In the genomic region with DNA sequence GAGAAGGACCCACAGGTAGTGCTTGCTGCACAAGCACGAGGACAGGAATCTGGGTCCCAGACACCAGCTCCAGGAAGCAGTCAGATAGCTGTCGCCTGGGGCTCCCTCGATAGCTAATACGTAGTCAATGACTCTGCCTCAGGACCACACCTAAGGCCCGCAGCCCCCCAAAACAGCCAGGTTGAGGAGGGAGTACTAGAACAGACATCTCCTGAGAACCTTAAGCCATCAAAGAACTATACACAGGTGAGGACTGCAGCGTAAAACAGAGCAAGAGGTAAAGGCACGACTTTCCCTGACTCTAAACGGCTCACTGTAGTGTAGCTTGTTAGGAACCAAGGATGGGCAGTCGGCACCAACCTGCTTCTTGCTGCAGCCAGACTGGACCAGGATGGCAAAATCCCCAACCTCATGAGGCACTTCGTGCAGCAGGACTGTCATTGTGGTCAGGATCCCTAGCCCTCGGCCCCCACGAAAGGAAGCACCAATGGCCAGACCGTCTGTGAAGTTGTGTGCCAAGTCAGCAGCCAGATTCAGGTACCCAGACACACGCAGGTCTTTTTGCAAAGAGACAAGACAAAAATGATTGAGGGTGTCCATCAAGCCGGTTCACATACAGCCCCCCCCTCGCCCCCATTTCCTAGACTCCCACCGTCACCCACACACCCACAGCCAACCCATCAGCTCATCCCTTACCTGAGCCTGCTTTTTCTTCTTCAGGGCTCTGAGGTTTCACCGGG, we compare ENCODE assay signal across 8 mouse cellular contexts. TPM values are rescaled to one million over a fixed set of nuclear protein-coding genes. Genes with fewer than 3 reads are reported as not detected.
DNase-seq lines count a peak whose midpoint lies in the region; ATAC-seq and TF ChIP-seq lines count a peak whose summit lies in the region.

No protein-coding gene starts in this region.

- H3K4me2 ChIP-seq in forebrain, embryonic 15.5 days (replicated peaks): peak overlapping the region; percentile 94
- peak overlapping the region; percentile 93; the same call in 1 of the 2 replicates for H3K4me2 ChIP-seq in liver, embryonic 15.5 days

- no peak for TF ChIP-seq EP300 in heart, adult 2 months (IDR thresholded peaks at IDR 0.05; ENCODE audit: insufficient read depth, low read depth, low read length)

- 73% methylated on average over 18 of the region's 18 CpGs for WGBS in heart, adult 2 months
- WGBS in forebrain, embryonic 15.5 days: 86% methylated on average over 18 of the region's 18 CpGs
- WGBS in liver, embryonic 15.5 days (ENCODE audit: insufficient replicate concordance): 73% methylated on average over 18 of the region's 18 CpGs

- in situ Hi-C loops in ES-E14 (cut with MboI; ENCODE audit: low sequenced_read_pairs in 2 of 2, unreplicated experiment in 2 of 2): no loop called here

- H3K79me2 ChIP-seq in heart, adult 2 months (replicated peaks; ENCODE audit: control insufficient read depth, insufficient read depth, low read length): 0 out of 2 replicates have a peak, but pooled peaks cover 2% of the 10 kb centered on the region

- ATAC-seq in forebrain, embryonic 15.5 days (replicated peaks): no peak
- ATAC-seq in liver, embryonic 15.5 days (ENCODE audit: insufficient read depth): no peak
- no peak for ATAC-seq in megakaryocyte-erythroid progenitor cell, adult 5-6 weeks (replicated peaks; ENCODE audit: low FRiP score, low TSS enrichment, poor library complexity, severe bottlenecking)

- peaks cover 2% of the 10 kb centered on the region; the same call in 1 of the 2 replicates for H3K36me3 ChIP-seq in heart, adult 2 months (ENCODE audit: control insufficient read depth, insufficient read depth, low read length)
- H3K36me3 ChIP-seq in ES-E14 (ENCODE audit: control insufficient read depth, insufficient read depth, low read length, poor library complexity, severe bottlenecking): peaks cover 29% of the 10 kb centered on the region
- peaks cover 22% of the 10 kb centered on the region for H3K36me3 ChIP-seq in forebrain, embryonic 15.5 days
- peaks cover 26% of the 10 kb centered on the region for H3K36me3 ChIP-seq in liver, embryonic 15.5 days (replicated peaks)

- H3K4me1 ChIP-seq in heart, adult 2 months (ENCODE audit: control insufficient read depth, insufficient read depth, low read length): peaks cover 19% of the 10 kb centered on the region
- peaks cover 7 to 28% of the 10 kb centered on the region in 2 experiments for H3K4me1 ChIP-seq in ES-E14 (ENCODE audit: control insufficient read depth in 2 of 2, insufficient read depth in 2 of 2, low read length in 2 of 2, poor library complexity in 1 of 2)
- H3K4me1 ChIP-seq in forebrain, embryonic 15.5 days: peaks cover 77% of the 10 kb centered on the region
- H3K4me1 ChIP-seq in liver, embryonic 15.5 days (replicated peaks): peaks cover 85% of the 10 kb centered on the region

- no peak overlapping the region for H3K9ac ChIP-seq in heart, adult 2 months (ENCODE audit: low read depth, low read length)
- peak overlapping the region; percentile 84; the same call in 1 of the 2 replicates for H3K9ac ChIP-seq in ES-E14 (ENCODE audit: insufficient read depth, low read depth, low read length, poor library complexity, severe bottlenecking)
- no peak overlapping the region for H3K9ac ChIP-seq in forebrain, embryonic 15.5 days (replicated peaks)
- H3K9ac ChIP-seq in liver, embryonic 15.5 days: no peak overlapping the region

- no peaks in the 10 kb centered on the region for H3K27me3 ChIP-seq in heart, adult 2 months (ENCODE audit: control insufficient read depth, insufficient read depth, low read length)
- no peaks in the 10 kb centered on the region for H3K27me3 ChIP-seq in forebrain, embryonic 15.5 days
- peaks cover 3% of the 10 kb centered on the region; the same call in 1 of the 2 replicates for H3K27me3 ChIP-seq in liver, embryonic 15.5 days

- no peak for TF ChIP-seq CTCF in heart, adult 2 months (IDR thresholded peaks at IDR 0.05)

- intact Hi-C loops in heart, adult 2 months (cut with DNase I): no loop called here

- DNase-seq in heart, adult 2 months: no peak
- DNase-seq in heart, postnatal 4 days: no peak
- no peak for DNase-seq in ES-E14 (ENCODE audit: low read depth, low spot score)
- DNase-seq in layer of hippocampus, adult 18-20 months (ENCODE audit: low spot score in 2 of 2): no peak
- DNase-seq in frontal cortex, postnatal 25 days (ENCODE audit: low spot score in 2 of 2): no peak

- no peak overlapping the region for H3K27ac ChIP-seq in heart, adult 2 months
- H3K27ac ChIP-seq in ES-E14 (ENCODE audit: insufficient read depth, low read depth, low read length, poor library complexity, severe bottlenecking): no peak overlapping the region
- no peak overlapping the region for H3K27ac ChIP-seq in forebrain, embryonic 15.5 days (replicated peaks)
- 0 out of 2 replicates have a peak overlapping the region, but pooled peaks have one; percentile 97 for H3K27ac ChIP-seq in liver, embryonic 15.5 days (replicated peaks)

- no peaks in the 10 kb centered on the region for H3K9me3 ChIP-seq in ES-E14 (ENCODE audit: control insufficient read depth, insufficient read depth, low read depth, low read length)
- no peaks in the 10 kb centered on the region for H3K9me3 ChIP-seq in forebrain, embryonic 15.5 days
- no peaks in the 10 kb centered on the region for H3K9me3 ChIP-seq in liver, embryonic 15.5 days (replicated peaks)

- no peak overlapping the region for H3K4me3 ChIP-seq in heart, adult 2 months
- H3K4me3 ChIP-seq in ES-E14 (ENCODE audit: insufficient read depth in 1 of 2, low read depth in 1 of 2, low read length in 2 of 2, poor library complexity in 1 of 2, severe bottlenecking in 1 of 2): no peak overlapping the region
- H3K4me3 ChIP-seq in forebrain, embryonic 15.5 days: 0 out of 2 replicates have a peak overlapping the region, but pooled peaks have one; percentile 85
- H3K4me3 ChIP-seq in liver, embryonic 15.5 days (replicated peaks): peak overlapping the region; percentile 98; the same call in 1 of the 2 replicates

- 0 out of 2 replicates have a peak, but pooled peaks have one; percentile 7 for TF ChIP-seq POLR2A in heart, adult 2 months (IDR thresholded peaks at IDR 0.05; ENCODE audit: insufficient read depth, low read depth, low read length)

TF ChIP-seq in ES-E14, 5 proteins besides CTCF, POLR2A, EP300 and RAD21 (continues in another document):
- no peak for TF ChIP-seq HCFC1 (IDR thresholded peaks at IDR 0.05; ENCODE audit: borderline replicate concordance, insufficient read depth, low read length)

RNA-seq across cellular contexts. Expression of a gene that starts 1.5 kb away (rescaled TPM):
- 100 to 1,000 TPM; 112 to 138 TPM for total RNA-seq in heart, adult 2 months (2021)
- polyA plus RNA-seq in heart, adult 2 months (2012; rRNA removed): 87.0 and 91.6 TPM in 2 replicates
- 10 to 100 TPM; 63.6 to 69.6 TPM for total RNA-seq in heart, postnatal 4 days (2021)
- total RNA-seq in ES-E14 (2012; rRNA removed): 15.5 and 27.7 TPM in 2 replicates
- 64.4 and 74.3 TPM in 2 replicates for polyA plus RNA-seq in forebrain, embryonic 15.5 days (2015; fragmentation: Nextera tagmentation; extraction: Ambion mirVana)
- polyA plus RNA-seq in liver, embryonic 15.5 days (2015; fragmentation: Nextera tagmentation; extraction: Ambion mirVana): 30.7 and 37.0 TPM in 2 replicates
- 10 to 100 TPM; 59.7 to 63.9 TPM for total RNA-seq in layer of hippocampus, adult 18-20 months (2021)
- 118 and 144 TPM in 2 replicates for total RNA-seq in megakaryocyte-erythroid progenitor cell, adult 5-6 weeks (2014; fragmentation: Nextera tagmentation)
- total RNA-seq in megakaryocyte-erythroid progenitor cell, adult 5-6 weeks (2017): 41.6 and 46.8 TPM in 2 replicates

RNA-seq across cellular contexts. Expression of a gene that starts 2.2 kb away (rescaled TPM):
- total RNA-seq in heart, adult 2 months (2021): 10 to 100 TPM; 76.0 to 79.8 TPM
- polyA plus RNA-seq in heart, adult 2 months (2012; rRNA removed): 64.0 and 72.5 TPM in 2 replicates
- 10 to 100 TPM; 83.8 to 86.5 TPM for total RNA-seq in heart, postnatal 4 days (2021)
- 253 and 394 TPM in 2 replicates for total RNA-seq in ES-E14 (2012; rRNA removed)
- polyA plus RNA-seq in forebrain, embryonic 15.5 days (2015; fragmentation: Nextera tagmentation; extraction: Ambion mirVana): 148 and 156 TPM in 2 replicates
- polyA plus RNA-seq in liver, embryonic 15.5 days (2015; fragmentation: Nextera tagmentation; extraction: Ambion mirVana): 56.3 and 68.5 TPM in 2 replicates
- total RNA-seq in layer of hippocampus, adult 18-20 months (2021): 100 to 1,000 TPM in 1 of 2 experiments, 10 to 100 TPM in 1; 90.7 to 105 TPM
- total RNA-seq in megakaryocyte-erythroid progenitor cell, adult 5-6 weeks (2014; fragmentation: Nextera tagmentation): 18.1 and 18.3 TPM in 2 replicates
- 94.1 and 169 TPM in 2 replicates for total RNA-seq in megakaryocyte-erythroid progenitor cell, adult 5-6 weeks (2017)

RNA-seq across cellular contexts. Expression of a gene that starts 2.3 kb away (rescaled TPM):
- 10 to 100 TPM; 39.1 to 42.4 TPM for total RNA-seq in heart, adult 2 months (2021)
- 38.8 and 41.3 TPM in 2 replicates for polyA plus RNA-seq in heart, adult 2 months (2012; rRNA removed)
- total RNA-seq in heart, postnatal 4 days (2021): 10 to 100 TPM; 35.5 to 39.5 TPM
- 52.4 and 79.2 TPM in 2 replicates for total RNA-seq in ES-E14 (2012; rRNA removed)
- polyA plus RNA-seq in forebrain, embryonic 15.5 days (2015; fragmentation: Nextera tagmentation; extraction: Ambion mirVana): 58.2 and 64.5 TPM in 2 replicates
- 16.7 and 19.3 TPM in 2 replicates for polyA plus RNA-seq in liver, embryonic 15.5 days (2015; fragmentation: Nextera tagmentation; extraction: Ambion mirVana)
- total RNA-seq in layer of hippocampus, adult 18-20 months (2021): 10 to 100 TPM; 77.1 to 85.8 TPM
- 49.6 and 58.9 TPM in 2 replicates for total RNA-seq in megakaryocyte-erythroid progenitor cell, adult 5-6 weeks (2014; fragmentation: Nextera tagmentation)
- total RNA-seq in megakaryocyte-erythroid progenitor cell, adult 5-6 weeks (2017): 31.4 and 33.3 TPM in 2 replicates

RNA-seq across cellular contexts. Expression of a gene that starts 4.8 kb away (rescaled TPM):
- 10 to 100 TPM; 13.0 to 13.1 TPM for total RNA-seq in heart, adult 2 months (2021)
- 18.6 and 20.8 TPM in 2 replicates for polyA plus RNA-seq in heart, adult 2 months (2012; rRNA removed)
- 10 to 100 TPM; 18.7 to 19.8 TPM for total RNA-seq in heart, postnatal 4 days (2021)
- total RNA-seq in ES-E14 (2012; rRNA removed): 5.6 and 8.9 TPM in 2 replicates
- polyA plus RNA-seq in forebrain, embryonic 15.5 days (2015; fragmentation: Nextera tagmentation; extraction: Ambion mirVana): 21.9 and 22.9 TPM in 2 replicates
- 5.5 and 7.2 TPM in 2 replicates for polyA plus RNA-seq in liver, embryonic 15.5 days (2015; fragmentation: Nextera tagmentation; extraction: Ambion mirVana)
- 10 to 100 TPM; 39.0 to 40.8 TPM for total RNA-seq in layer of hippocampus, adult 18-20 months (2021)
- 12.8 and 24.7 TPM in 2 replicates for total RNA-seq in megakaryocyte-erythroid progenitor cell, adult 5-6 weeks (2014; fragmentation: Nextera tagmentation)
- 13.5 and 15.4 TPM in 2 replicates for total RNA-seq in megakaryocyte-erythroid progenitor cell, adult 5-6 weeks (2017)

RNA-seq across cellular contexts. Expression of a gene that starts 9.9 kb away (rescaled TPM):
- 1 to 10 TPM in 1 of 2 experiments, under 1 TPM in 1; 0.89 to 1.8 TPM for total RNA-seq in heart, adult 2 months (2021)
- 0.98 and 1.7 TPM in 2 replicates for polyA plus RNA-seq in heart, adult 2 months (2012; rRNA removed)
- total RNA-seq in heart, postnatal 4 days (2021): 1 to 10 TPM; 1.4 to 2.2 TPM
- 1.3 and 1.4 TPM in 2 replicates for total RNA-seq in ES-E14 (2012; rRNA removed)
- polyA plus RNA-seq in forebrain, embryonic 15.5 days (2015; fragmentation: Nextera tagmentation; extraction: Ambion mirVana): 2.0 and 2.1 TPM in 2 replicates
- polyA plus RNA-seq in liver, embryonic 15.5 days (2015; fragmentation: Nextera tagmentation; extraction: Ambion mirVana): 0.59 and 0.79 TPM in 2 replicates
- total RNA-seq in layer of hippocampus, adult 18-20 months (2021): 10 to 100 TPM; 22.5 to 23.4 TPM
- 1.1 and 3.6 TPM in 2 replicates for total RNA-seq in megakaryocyte-erythroid progenitor cell, adult 5-6 weeks (2014; fragmentation: Nextera tagmentation)
- 0.05 and 0.46 TPM in 2 replicates for total RNA-seq in megakaryocyte-erythroid progenitor cell, adult 5-6 weeks (2017)

Comparison
In these comparisons a context has a peak if more than half of its experiments do, and no peak if none do; other contexts are left out.
1. H3K4me3 ChIP-seq: peak in forebrain, embryonic 15.5 days (single experiment) and liver, embryonic 15.5 days (single experiment); none in heart, adult 2 months (single experiment) and ES-E14 (0 of 2).